Mouse (Mus musculus) T-helper 2 cell (primary cell): ENCODE results near the gene Siglecf.
"Not testable (repeated sequence)": the region's sequence is repeated elsewhere in the genome, so short reads cannot be mapped to it uniquely, and the experiment has no call there.

Experiments
- in situ Hi-C: fragments of 300-600 bp; cut with MboI, MseI; formaldehyde crosslinking; loops from one replicate; pipeline ENCODE4 v1.15.1; 2025; ENCODE audit warnings: high pct_unique_total_duplicates

The Siglecf gene

DNA sequence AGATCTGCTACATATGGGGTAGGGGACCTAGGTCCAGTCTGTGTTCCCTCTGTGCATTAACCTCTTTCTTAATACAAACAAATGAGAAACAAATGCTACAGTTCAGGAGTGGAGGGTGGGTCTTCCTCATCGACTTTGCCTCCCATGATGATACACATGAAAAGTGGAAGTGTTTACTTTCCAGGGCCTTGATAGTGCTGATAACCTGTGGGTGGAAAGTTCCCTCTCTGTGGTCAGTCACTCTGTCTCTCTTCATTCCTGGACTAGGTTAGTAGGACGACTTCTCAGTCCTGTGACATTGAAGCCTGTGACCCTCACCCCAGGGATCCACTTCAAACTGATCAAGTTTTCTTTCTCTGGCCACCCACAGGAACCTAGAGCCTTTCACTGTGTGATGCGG, at the start of gene Siglecf:
Siglecf (plus strand) TSS at position 188 of the 400 bp plus-strand sequence.
- in situ Hi-C loops: no loop called here

DNA sequence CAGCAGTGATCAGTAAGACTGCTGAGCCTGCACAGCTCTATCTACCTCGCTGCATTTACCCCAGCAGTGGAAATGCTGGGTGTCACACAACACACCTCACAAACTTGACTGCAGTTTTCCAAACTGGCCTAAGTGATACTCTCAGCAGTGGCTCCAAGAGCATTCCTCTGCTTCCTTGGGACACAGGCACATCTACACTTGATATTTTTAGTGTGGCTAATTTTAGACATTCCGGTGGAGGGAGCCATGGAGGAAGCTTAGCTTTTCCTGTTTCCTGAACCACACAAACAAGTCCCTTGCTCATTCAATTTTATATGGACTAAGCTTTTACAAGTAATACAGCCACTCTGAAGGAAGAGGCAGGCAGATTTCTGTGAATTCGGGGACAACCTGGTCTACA, 45.9 kb upstream of the Siglecf start:
- in situ Hi-C loops: loop anchor here (25.0 kb wide), 1 partner anchor 1668 kb away; the partner anchor contains the start of gene Zfp788

GRCm38 (mm10) chr7:43309069-43309468, 42.1 kb upstream of the Siglecf start:
- in situ Hi-C loops: loop anchor here (25.0 kb wide), 1 partner anchor 1672 kb away; the partner anchor contains the start of gene Zfp788

- in situ Hi-C loops: loop anchor here (5.0 to 25.0 kb wide), 2 partner anchors 141 to 1674 kb away; partner anchors contain the start of gene Zfp788
These were observed 39.5 kb upstream of the Siglecf start for GRCm38 (mm10) chr7:43311632-43312031.

GRCm38 (mm10) chr7:43312386-43313012, 38.6 kb upstream of the Siglecf start:
- in situ Hi-C loops: loop anchor here (5.0 to 25.0 kb wide), 2 partner anchors 140 to 1675 kb away; partner anchors contain the start of gene Zfp788

DNA sequence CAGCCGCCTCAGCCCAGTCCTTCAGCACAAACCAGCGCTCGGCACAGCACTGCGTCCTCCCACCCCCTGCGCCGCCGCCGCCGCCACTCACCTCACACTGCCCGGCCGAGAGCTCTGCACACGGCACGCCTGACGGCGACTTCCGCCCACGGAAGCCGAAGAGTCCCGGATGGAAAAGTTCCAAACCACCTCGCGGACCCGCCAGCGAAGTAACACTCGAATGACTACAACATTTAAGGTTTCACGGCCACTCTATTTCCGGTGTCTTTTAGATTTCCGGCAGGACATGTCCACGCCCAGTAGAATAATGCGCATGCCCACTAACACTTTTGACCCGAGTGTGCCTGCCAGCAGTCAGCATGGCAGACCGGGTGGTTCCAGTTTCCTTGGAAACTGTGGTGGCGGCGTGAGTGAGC, 38.1 kb upstream of the Siglecf start, which contains the start of gene Zfp715:
Zfp715 (minus strand) TSS at position 282 of the 416 bp plus-strand sequence.
- in situ Hi-C loops: loop anchor here (5.0 to 25.0 kb wide), 2 partner anchors 139 to 1676 kb away; partner anchors contain the start of gene Zfp788

GRCm38 (mm10) chr7:43326223-43326780, 24.8 kb upstream of the Siglecf start:
- in situ Hi-C loops: no loop called here

DNA sequence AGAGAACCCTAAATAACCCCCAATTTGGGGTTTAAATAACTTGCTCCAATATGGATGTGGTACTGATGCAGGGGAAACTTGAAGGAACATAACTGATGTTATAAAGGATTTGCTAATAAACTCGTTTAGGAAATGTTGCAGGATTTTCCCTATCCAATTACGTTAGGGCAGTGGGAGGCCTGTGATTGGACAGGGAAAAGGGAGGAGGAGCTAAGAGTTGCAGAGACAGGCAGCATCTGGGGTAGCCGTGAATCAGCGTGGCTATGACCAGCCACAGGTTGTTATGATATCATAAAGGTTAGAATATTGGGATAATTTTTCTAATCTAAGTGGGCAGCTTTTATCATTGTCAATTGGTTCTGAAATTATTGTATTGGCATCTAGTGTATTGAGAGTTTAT, 23.0 kb upstream of the Siglecf start:
- in situ Hi-C loops: no loop called here

DNA sequence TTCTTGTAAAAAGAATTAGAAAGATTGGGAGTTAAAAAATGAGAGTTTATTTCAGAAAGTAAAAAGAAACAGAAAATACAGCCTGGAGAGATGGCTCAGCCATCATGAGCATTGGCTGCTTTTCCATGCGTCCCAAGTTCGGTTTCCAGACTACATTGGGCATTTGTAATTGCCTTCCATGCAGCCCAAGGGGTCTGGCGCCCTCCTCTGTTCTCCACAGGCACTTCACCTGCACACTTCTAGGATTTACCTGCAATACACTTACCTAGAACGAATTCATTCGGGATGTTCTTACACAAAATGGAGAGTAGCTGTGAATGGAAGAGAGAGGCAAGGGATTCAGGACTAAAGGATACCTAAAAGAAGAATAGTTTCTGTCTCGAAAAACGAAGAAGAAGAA, 17.9 kb upstream of the Siglecf start:
- in situ Hi-C loops: loop anchor here (10.0 kb wide), 1 partner anchor 668 kb away; no protein-coding TSS in a partner anchor

GRCm38 (mm10) chr7:43333899-43334298, 17.2 kb upstream of the Siglecf start:
- in situ Hi-C loops: loop anchor here (10.0 kb wide), 1 partner anchor 669 kb away; no protein-coding TSS in a partner anchor

- in situ Hi-C loops: no loop called here
These were observed 10.4 kb upstream of the Siglecf start for GRCm38 (mm10) chr7:43340771-43341170.

DNA sequence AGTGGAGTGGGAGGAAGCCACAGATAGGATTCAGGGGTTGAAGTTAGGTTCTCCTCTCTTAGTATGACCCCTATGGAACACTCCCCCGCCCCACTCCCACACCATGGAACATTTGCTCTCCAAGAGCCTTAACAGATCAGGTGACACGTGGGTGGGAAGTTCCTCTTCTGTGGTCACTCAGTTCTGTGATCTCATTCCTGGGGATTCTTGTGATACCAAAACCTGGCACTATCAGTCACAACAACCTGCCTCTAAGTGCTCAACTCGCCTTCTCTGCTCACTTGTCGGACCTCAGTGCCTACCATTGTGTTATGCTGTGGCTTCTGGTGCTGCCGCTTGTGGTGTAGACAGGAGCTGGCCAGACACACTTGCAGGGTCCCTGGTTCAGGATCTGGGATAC, 8.0 kb upstream of the Siglecf start:
- in situ Hi-C loops: no loop called here

- in situ Hi-C loops: no loop called here
These were observed 7.1 kb upstream of the Siglecf start for GRCm38 (mm10) chr7:43344020-43344419.

- in situ Hi-C loops: no loop called here
These were observed 6.7 kb upstream of the Siglecf start for GRCm38 (mm10) chr7:43344491-43344890.

GRCm38 (mm10) chr7:43346148-43346547, 5.0 kb upstream of the Siglecf start:
- in situ Hi-C loops: no loop called here

GRCm38 (mm10) chr7:43346571-43346970, 4.6 kb upstream of the Siglecf start:
- in situ Hi-C loops: no loop called here

GRCm38 (mm10) chr7:43349623-43350022, 1.5 kb upstream of the Siglecf start:
- in situ Hi-C loops: not testable (repeated sequence)

GRCm38 (mm10) chr7:43353118-43353517, 2.0 kb downstream of the Siglecf start:
- in situ Hi-C loops: no loop called here

DNA sequence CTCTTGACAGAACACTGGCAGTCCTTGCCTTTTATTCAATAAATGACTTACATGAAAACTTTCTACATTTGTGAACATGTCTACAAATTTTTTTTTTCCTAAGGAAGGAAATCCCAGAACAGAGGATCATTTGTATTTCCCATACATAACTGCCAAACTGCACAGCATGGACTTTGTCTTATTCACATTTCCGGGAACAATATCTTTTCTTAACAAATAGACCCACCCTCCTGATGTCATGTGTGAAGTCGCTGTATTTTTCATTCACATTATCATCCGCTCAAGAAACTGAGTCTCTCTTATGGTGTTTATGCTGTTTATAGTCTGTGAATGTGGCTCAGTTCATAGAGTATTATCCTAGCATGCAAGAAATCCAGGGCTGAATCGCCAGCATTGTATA, 2.6 kb downstream of the Siglecf start:
- in situ Hi-C loops: no loop called here

DNA sequence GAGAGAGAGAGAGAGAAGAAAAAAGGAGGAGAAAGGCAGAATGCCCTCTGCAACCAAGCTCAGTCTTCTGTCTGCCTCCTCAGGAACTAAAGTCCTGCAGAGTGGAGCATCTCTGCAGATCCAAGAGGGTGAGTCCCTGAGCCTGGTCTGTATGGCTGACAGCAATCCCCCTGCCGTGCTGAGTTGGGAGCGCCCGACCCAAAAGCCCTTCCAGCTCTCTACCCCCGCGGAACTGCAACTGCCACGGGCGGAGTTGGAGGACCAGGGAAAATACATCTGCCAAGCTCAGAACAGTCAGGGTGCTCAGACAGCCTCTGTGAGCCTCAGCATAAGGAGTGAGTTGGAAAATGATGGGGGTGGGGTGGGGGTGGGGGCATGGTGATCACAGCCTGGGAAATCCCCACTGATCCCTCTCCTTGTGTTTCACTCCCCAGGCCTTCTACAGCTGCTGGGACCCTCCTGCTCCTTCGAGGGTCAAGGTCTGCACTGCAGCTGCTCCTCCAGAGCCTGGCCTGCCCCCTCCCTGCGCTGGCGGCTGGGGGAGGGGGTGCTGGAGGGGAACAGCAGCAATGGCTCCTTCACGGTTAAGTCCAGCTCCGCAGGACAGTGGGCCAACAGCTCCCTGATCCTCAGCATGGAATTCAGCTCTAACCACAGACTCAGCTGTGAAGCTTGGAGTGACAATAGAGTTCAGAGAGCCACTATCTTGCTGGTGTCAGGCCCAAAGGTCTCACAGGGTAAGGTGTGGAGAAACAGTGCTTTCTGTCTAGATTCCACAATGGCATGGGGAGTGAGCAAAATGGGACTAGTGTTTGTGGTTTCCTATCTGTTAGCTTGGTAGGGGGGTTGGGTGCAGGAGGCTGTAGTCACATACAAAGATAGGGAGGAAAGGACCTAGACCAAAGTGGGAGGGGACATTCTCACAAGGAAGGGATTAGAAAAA, 4.0 kb downstream of the Siglecf start:
- in situ Hi-C loops: no loop called here

DNA sequence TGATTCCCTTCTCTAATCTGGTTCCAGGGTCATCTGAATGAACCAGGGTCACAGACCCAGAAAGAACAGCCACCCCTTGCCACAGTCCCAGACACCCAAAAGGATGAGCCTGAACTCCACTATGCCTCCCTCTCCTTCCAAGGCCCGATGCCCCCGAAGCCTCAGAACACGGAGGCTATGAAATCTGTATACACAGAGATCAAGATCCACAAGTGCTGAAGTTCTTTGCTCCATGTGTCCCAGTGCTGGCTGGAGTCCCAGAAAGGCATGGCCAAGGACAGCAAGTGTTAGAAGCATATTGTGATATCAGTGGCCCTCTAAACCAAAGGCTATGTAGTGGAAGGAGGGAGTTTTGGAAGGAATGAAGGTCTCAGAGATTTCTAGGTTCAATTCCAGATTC, 7.4 kb downstream of the Siglecf start:
- in situ Hi-C loops: no loop called here

DNA sequence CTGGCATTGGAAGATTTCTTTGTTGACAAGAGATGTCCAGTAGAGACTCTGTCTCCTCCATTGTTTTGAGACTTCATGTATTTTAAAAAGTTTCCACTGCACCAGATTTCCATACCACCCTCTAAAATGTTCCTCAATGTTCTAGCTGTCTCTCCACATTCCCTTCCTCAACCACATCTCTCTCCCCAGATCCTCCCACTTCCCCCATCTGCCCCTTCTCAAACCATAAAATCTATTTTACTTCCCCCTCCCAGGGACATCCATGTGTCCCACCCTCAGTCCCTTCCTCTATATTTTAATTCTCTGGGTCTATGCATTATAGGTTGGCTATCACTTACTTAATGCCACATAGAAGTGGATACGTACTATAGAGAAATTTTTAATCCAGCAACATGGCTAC, 10.3 kb downstream of the Siglecf start:
- in situ Hi-C loops: no loop called here
